Mouse (Mus musculus) liver, embryonic 12.5 days (tissue): ENCODE data around the gene Tmem117. TPM values are rescaled to one million over a fixed set of nuclear protein-coding genes. Genes with fewer than 3 reads are reported as not detected.

Experiments used
- ATAC-seq: fragments of 200-750 bp; cut with Nextera tagmentation; 2 replicates; pipeline ENCODE4 v1.8.0; 2017; ENCODE audit warnings: moderate number of reproducible peaks, mild to moderate bottlenecking, moderate library complexity
- H3K27ac ChIP-seq: fragments of 300-500 bp; sonication (generic); 2 replicates; pipeline ENCODE4 v1.5.1; 2016; ENCODE audit warnings: mild to moderate bottlenecking
- H3K27me3 ChIP-seq: fragments of 300-500 bp; sonication (generic); replicated peaks from 2 replicates; pipeline ENCODE4 v1.6.1; 2016; ENCODE audit warnings: mild to moderate bottlenecking, moderate library complexity
- H3K36me3 ChIP-seq: fragments of 300-500 bp; sonication (generic); 2 replicates; pipeline ENCODE4 v1.6.1; 2016; ENCODE audit warnings: mild to moderate bottlenecking, moderate library complexity
- H3K4me1 ChIP-seq: fragments of 300-500 bp; sonication (generic); 2 replicates; pipeline ENCODE4 v1.6.1; 2016
- H3K4me2 ChIP-seq: fragments of 300-500 bp; sonication (generic); 2 replicates; pipeline ENCODE4 v1.6.1; 2016; ENCODE audit warnings: mild to moderate bottlenecking, moderate library complexity
- H3K4me3 ChIP-seq: fragments of 300-500 bp; sonication (generic); 2 replicates; pipeline ENCODE4 v1.5.1; 2016; ENCODE audit warnings: mild to moderate bottlenecking, moderate library complexity
- H3K9ac ChIP-seq: fragments of 300-500 bp; sonication (generic); 2 replicates; pipeline ENCODE4 v1.6.1; 2016; ENCODE audit warnings: mild to moderate bottlenecking, moderate library complexity
- H3K9me3 ChIP-seq: fragments of 300-500 bp; sonication (generic); replicated peaks from 2 replicates; pipeline ENCODE4 v1.6.1; 2016; ENCODE audit warnings: mild to moderate bottlenecking, moderate library complexity
- WGBS: fragments of 180-500 bp; shearing (Covaris S2); methylation state at CpG from one replicate; pipeline ENCODE4 v1.1.7; 2016; ENCODE audit not compliant: insufficient replicate concordance; 5-methylcytosine and 5-hydroxymethylcytosine counted together
- polyA plus RNA-seq: library from polyadenylated mRNA; unstranded; fragments of >200 nt; fragmentation: Nextera tagmentation; extraction: Ambion mirVana; gene quantifications from 2 replicates; pipeline ENCODE4 v1.2.1, GENCODE M21; 2016

Tmem117 gene
- polyA plus RNA-seq, 1 experiment from 2014 or later: not detected

- Histone ChIP-seq H3K4me2 (no peak overlapping the region), H3K9me3 (no peaks in the 10 kb centered on the region), H3K4me1 (no peaks in the 10 kb centered on the region), H3K4me3 (no peak overlapping the region), H3K36me3 (no peaks in the 10 kb centered on the region), H3K27ac (no peak overlapping the region), H3K27me3 (no peaks in the 10 kb centered on the region), H3K9ac (no peak overlapping the region)
- 65% methylated on average over 12 of the region's 12 CpGs for WGBS
- ATAC-seq: no peak
These were observed 509.8 kb downstream of the Tmem117 start for GRCm38 (mm10) chr15:95138709-95139409.

- no peak for ATAC-seq
- Histone ChIP-seq H3K27me3 (no peaks in the 10 kb centered on the region), H3K27ac (no peak overlapping the region), H3K9ac (no peak overlapping the region), H3K9me3 (no peaks in the 10 kb centered on the region), H3K4me2 (no peak overlapping the region), H3K4me3 (no peak overlapping the region), H3K4me1 (no peaks in the 10 kb centered on the region), H3K36me3 (no peaks in the 10 kb centered on the region)
- 45% methylated on average over 2 of the region's 2 CpGs for WGBS
These were observed 515.1 kb downstream of the Tmem117 start for GRCm38 (mm10) chr15:95144131-95144530.

- H3K27ac ChIP-seq: no peak overlapping the region
- no peaks in the 10 kb centered on the region for H3K36me3 ChIP-seq
- H3K27me3 ChIP-seq: no peaks in the 10 kb centered on the region
- no peaks in the 10 kb centered on the region; the same call in 1 of the 2 replicates for H3K9me3 ChIP-seq
- 51% methylated on average over 2 of the region's 2 CpGs for WGBS
- no peaks in the 10 kb centered on the region for H3K4me1 ChIP-seq
- no peak overlapping the region for H3K4me2 ChIP-seq
- no peak for ATAC-seq
- no peak overlapping the region for H3K4me3 ChIP-seq
- no peak overlapping the region for H3K9ac ChIP-seq
These were observed 516.1 kb downstream of the Tmem117 start for GRCm38 (mm10) chr15:95145118-95145517.

Other genes starting within 250 kb of the Tmem117 start
- 0.33 and 0.44 TPM in 2 replicates for gene Adamts20, start 163.8 kb upstream of the Tmem117 start, polyA plus RNA-seq
- 7.7 and 8.0 TPM in 2 replicates for gene Pus7l, start 85.7 kb upstream of the Tmem117 start, polyA plus RNA-seq
- 4.3 and 4.6 TPM in 2 replicates for gene Irak4, start 85.6 kb upstream of the Tmem117 start, polyA plus RNA-seq
- gene Twf1, start 39.3 kb upstream of the Tmem117 start, polyA plus RNA-seq: 31.4 and 35.2 TPM in 2 replicates